Mouse (Mus musculus) hindbrain, embryonic 15.5 days (tissue): ENCODE results near the gene Tmem8b. TPM values are rescaled to one million over a fixed set of nuclear protein-coding genes. Genes with fewer than 3 reads are reported as not detected.

Experiments used
- ATAC-seq: fragments of 200-750 bp; cut with Nextera tagmentation; 2 replicates; pipeline ENCODE4 v1.8.0; 2017; ENCODE audit warnings: low read depth, moderate number of reproducible peaks, moderate TSS enrichment; ENCODE audit not compliant: low FRiP score
- H3K27ac ChIP-seq: fragments of 300-500 bp; sonication (generic); replicated peaks from 2 replicates; pipeline ENCODE4 v1.5.1; 2015; ENCODE audit warnings: mild to moderate bottlenecking, inconsistent platforms
- H3K27me3 ChIP-seq: fragments of 300-500 bp; sonication (generic); 2 replicates; pipeline ENCODE4 v1.6.1; 2015; ENCODE audit warnings: control low read depth, inconsistent platforms
- H3K36me3 ChIP-seq: fragments of 300-500 bp; sonication (generic); 2 replicates; pipeline ENCODE4 v1.6.1; 2015; ENCODE audit warnings: control low read depth, inconsistent platforms
- H3K4me1 ChIP-seq: fragments of 300-500 bp; sonication (generic); replicated peaks from 2 replicates; pipeline ENCODE4 v1.6.1; 2015; ENCODE audit warnings: control low read depth, inconsistent platforms
- H3K4me2 ChIP-seq: fragments of 300-500 bp; sonication (generic); 2 replicates; pipeline ENCODE4 v1.6.1; 2015; ENCODE audit warnings: moderate library complexity, mild to moderate bottlenecking, inconsistent platforms
- H3K4me3 ChIP-seq: fragments of 300-500 bp; sonication (generic); 2 replicates; pipeline ENCODE4 v1.5.1; 2015; ENCODE audit warnings: mild to moderate bottlenecking, inconsistent platforms
- H3K9ac ChIP-seq: fragments of 300-500 bp; sonication (generic); 2 replicates; pipeline ENCODE4 v1.6.1; 2015; ENCODE audit warnings: inconsistent platforms
- H3K9me3 ChIP-seq: fragments of 300-500 bp; sonication (generic); 2 replicates; pipeline ENCODE4 v1.6.1; 2016; ENCODE audit warnings: control low read depth, inconsistent platforms
- WGBS: fragments of 180-500 bp; shearing (Covaris S2); methylation state at CpG from one replicate; pipeline ENCODE4 v1.1.7; 2015; 5-methylcytosine and 5-hydroxymethylcytosine counted together
- polyA plus RNA-seq: library from polyadenylated mRNA; unstranded; fragments of >200 nt; fragmentation: Nextera tagmentation; extraction: Ambion mirVana; gene quantifications from 2 replicates; pipeline ENCODE4 v1.2.1, GENCODE M21; 2015

Tmem8b gene
- polyA plus RNA-seq, 1 experiment from 2014 or later = 15.4 TPM

- Histone ChIP-seq H3K9ac (no peak overlapping the region), H3K4me3 (no peak overlapping the region), H3K4me1 (peaks cover 43% of the 10 kb centered on the region), H3K27ac (no peak overlapping the region), H3K4me2 (no peak overlapping the region), H3K36me3 (no peaks in the 10 kb centered on the region), H3K27me3 (no peaks in the 10 kb centered on the region), H3K9me3 (no peaks in the 10 kb centered on the region)
- 90% methylated on average over 7 of the region's 7 CpGs for whole genome bisulfite sequencing
- no peak for ATAC-seq
Observed at GRCm38 (mm10) chr4:43634621-43635374, 34.0 kb upstream of the Tmem8b start.

DNA sequence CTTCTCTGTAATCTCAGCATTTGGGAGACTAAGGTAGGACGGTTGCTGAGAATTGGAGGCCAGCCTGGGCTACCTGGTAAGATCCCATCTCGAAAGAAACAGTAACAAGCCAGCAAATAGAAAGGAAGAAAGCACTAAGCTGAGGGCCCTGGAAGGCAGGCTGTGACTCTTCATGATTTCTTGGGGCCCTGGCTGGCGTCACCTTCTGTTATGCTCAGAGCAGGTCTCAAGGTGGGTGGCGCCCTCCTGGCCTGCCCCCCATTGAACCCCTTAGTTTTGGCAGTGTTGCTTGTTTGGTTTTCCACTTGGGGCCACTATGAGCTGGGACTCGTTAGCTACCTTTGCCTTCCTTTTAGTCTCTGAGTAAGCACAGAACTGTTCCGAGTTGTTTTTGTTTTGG is 32.0 kb upstream of the Tmem8b start:
- no peak for ATAC-seq
- Histone ChIP-seq H3K4me2 (no peak overlapping the region), H3K27me3 (no peaks in the 10 kb centered on the region), H3K27ac (no peak overlapping the region), H3K36me3 (no peaks in the 10 kb centered on the region), H3K4me3 (no peak overlapping the region), H3K9ac (no peak overlapping the region), H3K9me3 (no peaks in the 10 kb centered on the region), H3K4me1 (peaks cover 24% of the 10 kb centered on the region)
- 76% methylated on average over 6 of the region's 6 CpGs for WGBS

- no peak overlapping the region for H3K9ac ChIP-seq
- H3K4me2 ChIP-seq = no peak overlapping the region
- H3K27me3 ChIP-seq = no peaks in the 10 kb centered on the region
- no peak overlapping the region for H3K27ac ChIP-seq
- ATAC-seq = no peak
- H3K36me3 ChIP-seq = no peaks in the 10 kb centered on the region
- no peaks in the 10 kb centered on the region for H3K9me3 ChIP-seq
- no peak overlapping the region for H3K4me3 ChIP-seq
- WGBS = 74% methylated on average over 9 of the region's 9 CpGs
- H3K4me1 ChIP-seq = no peaks in the 10 kb centered on the region
Observed at GRCm38 (mm10) chr4:43640076-43640475, 28.7 kb upstream of the Tmem8b start.

DNA sequence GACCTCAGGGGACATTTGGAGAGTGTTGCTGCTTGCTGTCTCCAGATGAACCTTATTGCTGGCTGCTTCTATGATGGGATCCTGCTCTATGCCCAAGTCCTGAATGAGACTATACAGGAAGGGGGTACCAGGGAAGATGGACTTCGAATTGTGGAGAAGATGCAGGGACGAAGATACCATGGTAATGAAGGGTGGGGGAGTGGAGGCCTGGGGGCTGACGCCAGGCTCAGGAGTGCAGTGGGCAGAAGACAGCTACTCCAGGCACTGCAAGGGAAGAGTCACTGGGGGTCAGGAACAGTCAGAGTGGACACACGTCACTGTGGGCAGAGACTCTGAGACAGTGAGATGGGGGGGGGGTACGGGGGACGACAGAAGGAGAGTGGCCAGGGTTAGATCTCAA is 28.3 kb upstream of the Tmem8b start:
- Histone ChIP-seq H3K9ac (no peak overlapping the region), H3K4me2 (no peak overlapping the region), H3K27ac (no peak overlapping the region), H3K4me1 (no peaks in the 10 kb centered on the region), H3K4me3 (no peak overlapping the region), H3K27me3 (no peaks in the 10 kb centered on the region), H3K36me3 (no peaks in the 10 kb centered on the region), H3K9me3 (no peaks in the 10 kb centered on the region)
- no peak for ATAC-seq
- 85% methylated on average over 6 of the region's 6 CpGs for WGBS

GRCm38 (mm10) chr4:43649783-43650182 is 19.0 kb upstream of the Tmem8b start:
- Histone ChIP-seq H3K27ac (no peak overlapping the region), H3K9me3 (0 out of 2 replicates have a peak, but pooled peaks cover 3% of the 10 kb centered on the region), H3K4me3 (no peak overlapping the region), H3K27me3 (no peaks in the 10 kb centered on the region), H3K4me1 (peaks cover 11% of the 10 kb centered on the region), H3K9ac (no peak overlapping the region), H3K4me2 (no peak overlapping the region), H3K36me3 (peaks cover 15% of the 10 kb centered on the region; the same call in 1 of the 2 replicates)
- ATAC-seq = no peak
- WGBS = over 99% methylated on average over 3 of the region's 3 CpGs

GRCm38 (mm10) chr4:43652726-43653125 is 16.0 kb upstream of the Tmem8b start:
- H3K27ac ChIP-seq = no peak overlapping the region
- H3K9ac ChIP-seq = no peak overlapping the region
- 0 out of 2 replicates have a peak, but pooled peaks cover 3% of the 10 kb centered on the region for H3K9me3 ChIP-seq
- H3K4me2 ChIP-seq = peak overlapping the region; percentile 47
- H3K4me3 ChIP-seq = 0 out of 2 replicates have a peak overlapping the region, but pooled peaks have one; percentile 32
- peaks cover 11% of the 10 kb centered on the region; the same call in 1 of the 2 replicates for H3K36me3 ChIP-seq
- no peak for ATAC-seq
- no peaks in the 10 kb centered on the region for H3K27me3 ChIP-seq
- peaks cover 23% of the 10 kb centered on the region for H3K4me1 ChIP-seq
- 90% methylated on average over 4 of the region's 4 CpGs for WGBS

GRCm38 (mm10) chr4:43653161-43654015 is 15.4 kb upstream of the Tmem8b start, which contains the start of gene Spag8:
TSS of gene Spag8 (minus strand) at chr4:43653594.
- H3K27ac ChIP-seq = no peak within 1 kb of the TSS
- H3K9me3 ChIP-seq = 0 out of 2 replicates have a peak, but pooled peaks cover 3% of the 10 kb centered on the region
- WGBS = 13% methylated on average over 24 of the region's 24 CpGs
- H3K27me3 ChIP-seq = no peaks in the 10 kb centered on the region
- 0 out of 2 replicates have a peak, but pooled peaks have one; percentile 17 for ATAC-seq
- H3K4me3 ChIP-seq = peak within 1 kb of the TSS; percentile 32
- 0 out of 2 replicates have a peak within 1 kb of the TSS, but pooled peaks have one; percentile 20 for H3K9ac ChIP-seq
- peaks cover 11% of the 10 kb centered on the region; the same call in 1 of the 2 replicates for H3K36me3 ChIP-seq
- H3K4me1 ChIP-seq = peaks cover 23% of the 10 kb centered on the region
- peak within 1 kb of the TSS; percentile 47 for H3K4me2 ChIP-seq

- peaks cover 23% of the 10 kb centered on the region for H3K4me1 ChIP-seq
- H3K27me3 ChIP-seq = no peaks in the 10 kb centered on the region
- ATAC-seq = no peak
- 0 out of 2 replicates have a peak, but pooled peaks cover under 1% of the 10 kb centered on the region for H3K36me3 ChIP-seq
- 5% methylated on average over 34 of the region's 34 CpGs for WGBS
- H3K27ac ChIP-seq = peak overlapping the region; percentile 95
- peak overlapping the region; percentile 93 for H3K9ac ChIP-seq
- no peaks in the 10 kb centered on the region for H3K9me3 ChIP-seq
- peak overlapping the region; percentile 92 for H3K4me3 ChIP-seq
- H3K4me2 ChIP-seq = peak overlapping the region; percentile 81
Observed at GRCm38 (mm10) chr4:43655656-43656338, 13.0 kb upstream of the Tmem8b start.

GRCm38 (mm10) chr4:43656339-43657109 is 12.2 kb upstream of the Tmem8b start, which contains the start of gene Hint2:
TSS of gene Hint2 (minus strand) at chr4:43656466.
- Histone ChIP-seq H3K9me3 (no peaks in the 10 kb centered on the region), H3K4me1 (peaks cover 23% of the 10 kb centered on the region), H3K9ac (peak within 1 kb of the TSS; percentile 93), H3K27ac (peak within 1 kb of the TSS; percentile 95), H3K36me3 (no peaks in the 10 kb centered on the region), H3K27me3 (peaks cover 2% of the 10 kb centered on the region; the same call in 1 of the 2 replicates), H3K4me3 (peak within 1 kb of the TSS; percentile 92), H3K4me2 (peak within 1 kb of the TSS; percentile 81)
- ATAC-seq = peak; percentile 97
- 1% methylated on average over 34 of the region's 34 CpGs for WGBS

GRCm38 (mm10) chr4:43657146-43657545 is 11.6 kb upstream of the Tmem8b start:
- WGBS = 60% methylated on average over 4 of the region's 4 CpGs
- H3K27me3 ChIP-seq = peaks cover 8% of the 10 kb centered on the region; the same call in 1 of the 2 replicates
- 0 out of 2 replicates have a peak overlapping the region, but pooled peaks have one; percentile 40 for H3K9ac ChIP-seq

DNA sequence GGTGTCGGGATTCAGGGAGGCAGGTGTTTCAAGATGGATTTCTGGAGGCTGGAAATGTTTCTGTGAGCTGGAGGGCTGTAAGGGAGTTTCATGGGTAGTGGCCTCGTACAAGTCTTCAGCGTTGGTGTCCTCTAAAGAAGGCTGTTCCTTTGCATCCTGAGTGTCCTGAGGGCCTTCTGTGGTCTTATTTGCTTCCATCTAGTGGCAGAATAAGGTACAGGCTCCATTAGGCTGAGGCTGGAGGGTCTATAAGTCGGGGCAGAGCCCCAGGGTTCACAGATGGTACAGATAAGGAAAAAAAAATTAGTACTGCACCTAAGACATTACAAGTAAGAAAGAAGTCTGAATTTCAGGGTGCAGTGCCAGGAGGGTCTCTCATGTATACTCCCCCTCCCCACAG is 2.4 kb upstream of the Tmem8b start:
- Histone ChIP-seq H3K27ac (no peak overlapping the region), H3K4me1 (peaks cover 24% of the 10 kb centered on the region), H3K36me3 (no peaks in the 10 kb centered on the region), H3K9ac (no peak overlapping the region), H3K4me3 (no peak overlapping the region), H3K27me3 (peaks cover 24% of the 10 kb centered on the region), H3K9me3 (no peaks in the 10 kb centered on the region), H3K4me2 (no peak overlapping the region)
- ATAC-seq = no peak
- WGBS = 22% methylated on average over 4 of the region's 4 CpGs

More at GRCm38 (mm10) chr4:43657146-43657545, 11.6 kb upstream of the Tmem8b start:
- H3K36me3 ChIP-seq = no peaks in the 10 kb centered on the region
- no peaks in the 10 kb centered on the region for H3K9me3 ChIP-seq
- no peak for ATAC-seq
- H3K4me2 ChIP-seq = peak overlapping the region; percentile 81
- H3K27ac ChIP-seq = peak overlapping the region; percentile 95; the same call in 1 of the 2 replicates
- H3K4me3 ChIP-seq = peak overlapping the region; percentile 92
- peaks cover 23% of the 10 kb centered on the region for H3K4me1 ChIP-seq
